Mouse (Mus musculus) spleen, postnatal 4 days (tissue): ENCODE results near the gene Pim3.

Experiments
- DNase-seq, 2 experiments: peaks; one replicate each; pipeline ENCODE4 v3.0.0; 2022; ENCODE audit warnings: low spot score in 2 of 2

Pim3 gene

DNA sequence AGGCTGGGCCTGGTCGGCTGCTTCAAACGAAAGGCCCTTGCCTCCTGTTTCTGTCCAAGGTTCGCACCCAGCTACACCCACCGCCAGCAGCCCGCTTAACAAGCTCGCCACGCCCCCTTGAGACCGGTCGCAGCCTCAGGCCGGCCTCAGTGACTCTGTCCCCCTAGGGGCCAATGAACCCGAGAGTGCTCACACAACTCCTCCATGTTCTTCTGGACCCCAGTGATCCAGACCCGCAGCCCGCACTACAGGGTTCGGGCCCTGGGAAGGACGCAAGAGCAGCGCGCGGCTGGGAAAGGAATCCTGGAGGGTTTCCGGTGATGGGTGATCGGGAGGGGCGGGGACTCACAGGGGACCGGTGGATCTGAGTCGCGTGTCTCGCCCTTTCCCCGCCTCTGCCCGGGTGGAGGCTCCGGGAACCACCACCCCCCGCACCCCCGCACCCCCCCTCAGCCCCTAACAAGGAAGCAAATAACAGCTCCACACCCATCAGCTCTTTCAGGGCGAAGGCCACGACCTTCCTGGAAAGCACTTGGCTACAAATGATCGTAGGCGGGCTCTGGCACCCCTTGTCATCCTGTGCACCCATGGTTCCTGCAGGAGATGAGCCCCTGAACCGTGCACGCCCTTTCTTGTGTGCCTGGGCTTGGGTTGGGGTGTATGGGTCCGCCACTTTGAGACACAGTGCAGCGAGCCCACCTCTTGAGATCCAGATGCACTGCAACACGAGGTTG, 24.6 kb upstream of the Pim3 start:
- DNase-seq, result no peak

- no peak for DNase-seq
Measured at GRCm38 (mm10) chr15:88837977-88838376, 24.0 kb upstream of the Pim3 start.

GRCm38 (mm10) chr15:88839271-88839670, 22.7 kb upstream of the Pim3 start:
- no peak for DNase-seq

DNA sequence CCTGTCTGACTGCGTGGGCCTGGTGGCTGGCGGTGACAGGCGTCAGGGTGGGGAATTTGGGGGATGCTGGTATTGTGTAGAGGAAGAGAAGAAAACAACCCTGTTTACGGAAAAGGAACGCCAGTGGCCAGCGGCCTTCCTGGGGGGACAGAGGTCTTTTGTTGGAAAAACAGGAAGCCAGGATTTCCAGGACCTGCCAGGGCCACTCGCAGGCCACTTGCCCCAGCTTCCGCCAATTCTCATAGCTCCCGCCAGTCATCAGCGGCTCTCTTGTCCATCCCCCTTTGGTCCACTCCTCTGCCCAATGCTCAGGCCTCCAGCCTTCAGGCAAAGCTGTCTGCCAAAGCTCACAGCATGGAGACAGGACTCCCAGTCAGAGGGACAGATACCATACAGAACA, 21.9 kb upstream of the Pim3 start:
- DNase-seq, result no peak

- DNase-seq, result no peak
Measured at GRCm38 (mm10) chr15:88841160-88841559, 20.8 kb upstream of the Pim3 start.

- no peak for DNase-seq
Measured at GRCm38 (mm10) chr15:88841580-88842299, 20.2 kb upstream of the Pim3 start.

GRCm38 (mm10) chr15:88842300-88842673, 19.7 kb upstream of the Pim3 start:
- DNase-seq, result no peak

DNA sequence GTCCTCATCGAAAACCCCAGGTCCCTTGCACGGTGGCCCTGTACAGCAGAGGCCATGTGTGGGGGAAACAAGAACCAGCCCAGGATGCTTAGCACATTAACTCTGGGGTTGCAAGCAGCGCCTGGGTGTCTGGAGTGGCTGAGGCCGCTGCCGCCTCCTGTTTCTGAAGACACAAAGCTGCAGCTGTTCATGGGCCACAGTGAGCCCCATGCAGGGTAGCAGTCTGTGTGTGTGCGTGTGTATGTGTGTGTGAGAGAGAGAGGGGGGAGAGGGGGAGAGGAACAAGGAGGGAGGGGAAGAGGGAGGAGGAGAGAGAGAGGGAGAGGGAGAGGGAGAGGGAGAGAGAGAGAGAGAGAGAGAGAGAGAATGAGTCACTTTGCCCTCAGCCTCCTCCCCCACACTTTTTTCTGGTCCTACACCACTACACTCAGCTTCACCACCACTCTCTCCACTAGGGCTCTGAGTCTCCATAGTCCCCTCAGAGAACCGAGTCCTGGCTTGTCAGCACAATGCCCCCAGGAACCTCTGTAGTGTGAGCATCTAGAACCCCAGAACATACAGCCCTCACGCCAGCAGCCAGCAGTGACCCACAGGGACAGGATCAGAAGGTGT, 18.4 kb upstream of the Pim3 start:
- no peak for DNase-seq

- no peak for DNase-seq
Measured at GRCm38 (mm10) chr15:88844966-88845365, 17.0 kb upstream of the Pim3 start.

DNA sequence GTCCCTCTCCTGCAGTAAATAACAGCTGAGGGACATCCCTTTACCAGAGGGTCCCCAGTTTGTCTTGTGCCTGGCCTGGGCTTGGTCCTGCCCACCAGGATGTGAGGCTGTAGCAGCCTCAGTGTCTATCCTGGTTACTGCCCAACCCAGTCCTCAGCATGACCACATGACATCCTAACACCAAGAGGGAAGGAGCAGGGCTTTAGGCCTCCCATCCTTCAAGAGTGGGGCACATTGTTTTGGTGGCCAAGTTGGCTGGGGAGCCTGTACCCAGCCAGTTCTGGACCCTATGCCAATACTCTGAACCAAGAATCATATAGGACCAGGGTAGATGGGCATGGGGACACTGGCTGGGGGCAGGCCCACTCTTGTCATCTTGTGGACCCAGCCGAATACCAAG, 13.3 kb upstream of the Pim3 start:
- no peak for DNase-seq

DNA sequence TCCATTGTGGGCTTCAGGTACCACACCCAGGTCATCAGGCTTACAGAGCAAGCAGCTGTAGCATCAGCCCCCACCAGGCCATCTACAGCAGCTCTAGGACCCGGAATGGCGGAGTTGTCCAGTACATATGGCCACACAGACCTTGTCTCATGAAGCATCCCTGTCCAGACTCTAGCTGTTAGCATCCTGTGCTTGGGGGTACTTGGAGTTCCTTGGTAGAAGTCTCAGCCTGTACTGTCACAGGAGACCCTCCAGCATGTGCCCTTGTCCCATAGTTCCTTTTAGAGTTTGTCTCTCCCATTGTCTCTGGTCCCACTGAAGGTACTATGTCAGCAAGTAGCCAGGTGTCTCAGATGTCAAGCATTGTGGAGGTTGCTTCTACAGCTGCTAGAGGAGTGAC, 12.4 kb upstream of the Pim3 start:
- no peak for DNase-seq

GRCm38 (mm10) chr15:88850146-88850826, 11.7 kb upstream of the Pim3 start:
- DNase-seq, result no peak

GRCm38 (mm10) chr15:88851076-88851475, 10.9 kb upstream of the Pim3 start:
- no peak for DNase-seq

GRCm38 (mm10) chr15:88851507-88852149, 10.4 kb upstream of the Pim3 start:
- DNase-seq, result no peak

DNA sequence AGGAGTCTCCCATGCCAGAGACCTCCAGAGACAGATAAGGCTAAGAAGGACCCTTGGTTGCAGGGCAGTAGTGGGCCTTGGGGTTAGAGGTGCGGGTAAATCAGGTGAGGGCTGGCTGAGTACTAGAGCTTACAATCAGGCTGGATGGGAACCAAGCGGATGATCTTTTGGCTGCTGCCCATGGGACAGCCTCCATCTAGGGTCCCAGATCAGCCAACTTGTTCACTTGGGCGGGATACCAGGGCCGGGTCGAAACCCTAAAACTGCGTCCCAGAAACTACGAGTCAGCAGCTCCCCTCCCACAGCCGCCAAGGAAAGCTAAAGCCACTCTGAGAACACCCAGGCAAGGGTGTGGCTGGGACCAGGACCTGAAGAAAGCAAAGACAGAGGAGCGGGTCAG, 8.9 kb upstream of the Pim3 start:
- DNase-seq, result no peak

GRCm38 (mm10) chr15:88854119-88854968, 7.6 kb upstream of the Pim3 start:
- no peak for DNase-seq

DNA sequence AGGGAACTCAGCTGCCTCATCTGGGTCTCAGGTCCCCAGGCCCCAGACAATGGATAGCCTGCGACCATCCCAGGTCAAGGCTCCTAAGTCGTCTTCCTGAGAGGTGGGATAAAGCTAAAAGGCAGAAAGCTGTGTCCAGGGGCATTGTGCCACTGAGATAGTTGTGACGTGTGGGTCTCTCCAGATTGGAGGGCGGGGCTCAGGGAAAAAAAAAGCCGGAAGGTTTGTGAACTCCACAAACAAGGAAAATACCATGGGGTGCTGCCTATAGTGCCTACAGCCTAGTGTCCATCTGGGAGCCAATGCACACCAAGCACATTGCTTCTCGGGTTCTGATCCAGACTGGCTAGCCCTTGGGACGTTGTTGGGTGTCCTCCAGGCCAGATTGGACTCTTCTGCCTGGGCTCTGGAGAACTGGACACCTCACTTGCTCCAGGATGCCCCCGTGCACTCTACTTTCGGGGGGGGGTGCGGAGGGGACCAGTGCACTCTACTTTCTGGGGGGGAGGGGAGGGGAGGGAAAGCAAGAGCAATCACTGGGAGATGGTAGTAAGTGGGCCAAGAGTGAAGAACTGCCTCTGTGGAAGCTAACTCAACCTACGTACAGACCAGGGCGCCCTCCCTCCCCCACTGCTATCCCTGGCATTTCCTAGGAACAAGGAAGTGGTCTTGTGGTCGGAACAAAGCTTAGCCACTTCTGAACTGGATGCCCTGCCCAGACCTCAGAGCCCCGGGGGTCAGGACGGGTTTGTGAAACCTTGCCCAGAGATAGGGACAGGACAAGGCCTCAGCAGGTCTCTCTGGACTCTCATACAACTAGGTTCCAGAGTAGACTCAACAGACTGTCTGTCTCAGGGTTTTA, 6.8 kb upstream of the Pim3 start:
- DNase-seq, result no peak

- no peak for DNase-seq
Measured at GRCm38 (mm10) chr15:88855896-88856417, 6.0 kb upstream of the Pim3 start.

- no peak for DNase-seq
Measured at GRCm38 (mm10) chr15:88856613-88857012, 5.4 kb upstream of the Pim3 start.

DNA sequence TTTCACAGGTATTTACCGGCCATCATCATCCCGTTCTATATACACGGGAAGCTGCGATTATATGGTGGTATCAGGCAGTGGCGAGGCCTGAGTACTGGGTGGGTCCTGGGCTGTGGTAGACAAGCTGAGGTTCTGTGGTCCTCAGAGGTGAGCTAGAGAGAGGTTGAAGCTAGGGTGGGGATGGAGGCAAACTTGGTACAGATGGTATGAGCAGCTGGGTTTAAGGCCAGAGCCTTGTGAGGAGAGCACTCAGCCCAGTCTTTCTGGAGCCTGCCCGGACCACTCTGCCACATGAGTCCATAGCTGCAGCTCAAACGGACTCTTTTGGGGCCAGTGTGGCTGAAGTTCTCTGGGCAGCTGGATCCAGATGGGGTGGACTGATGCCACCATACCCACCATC, 4.6 kb upstream of the Pim3 start:
- no peak for DNase-seq
